Mouse (Mus musculus) ZHBTc4 (cell line): ENCODE data around the gene Dmbx1.

Experiments used
- DNase-seq: peaks from one replicate; pipeline ENCODE4 v3.0.0-alpha.2; 2011; ENCODE audit warnings: low read depth, low spot score

Gene Dmbx1

DNA sequence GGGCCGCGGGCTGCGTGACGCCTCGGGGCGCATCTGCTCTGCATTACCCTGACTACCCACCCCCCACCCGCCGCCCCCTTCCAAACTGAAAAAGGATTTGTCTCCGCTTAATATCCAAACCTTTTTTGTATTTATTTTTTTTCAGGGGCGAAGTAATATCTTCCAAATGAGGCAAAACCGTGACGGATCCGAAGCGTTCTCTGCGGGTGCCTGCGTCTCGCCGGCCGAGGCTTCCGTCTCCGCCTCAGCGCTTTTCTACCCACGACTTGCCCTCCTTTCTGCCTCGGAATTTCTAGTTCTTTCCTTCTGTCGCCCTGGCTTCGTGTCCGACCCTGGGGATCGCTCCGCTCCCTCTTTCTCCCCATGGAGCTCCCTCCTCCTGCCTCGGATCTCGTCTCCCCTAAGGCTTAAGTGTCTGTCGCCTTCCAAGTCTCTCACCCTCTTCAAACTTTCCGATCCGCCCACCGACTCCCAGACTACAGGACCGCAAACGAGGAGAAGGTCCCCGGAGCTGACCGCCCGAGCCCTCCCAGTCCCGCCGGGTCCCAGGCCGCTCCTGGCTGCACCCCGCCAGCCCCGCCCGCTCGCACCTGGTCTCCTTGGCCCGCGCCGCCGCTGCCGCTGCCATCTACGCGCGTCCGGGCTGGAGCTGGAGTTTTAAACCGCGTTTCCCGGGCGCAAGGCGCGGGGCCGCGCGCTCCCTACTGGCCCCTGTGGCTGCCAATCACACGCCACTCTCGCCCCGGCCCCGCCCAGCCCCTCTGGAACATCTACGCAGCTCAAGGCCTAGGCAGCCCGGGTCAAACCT is at the start of gene Dmbx1:
Dmbx1 (minus strand) TSS at position 632 of the 808 bp plus-strand sequence.
- DNase-seq, result peak; percentile 90

DNA sequence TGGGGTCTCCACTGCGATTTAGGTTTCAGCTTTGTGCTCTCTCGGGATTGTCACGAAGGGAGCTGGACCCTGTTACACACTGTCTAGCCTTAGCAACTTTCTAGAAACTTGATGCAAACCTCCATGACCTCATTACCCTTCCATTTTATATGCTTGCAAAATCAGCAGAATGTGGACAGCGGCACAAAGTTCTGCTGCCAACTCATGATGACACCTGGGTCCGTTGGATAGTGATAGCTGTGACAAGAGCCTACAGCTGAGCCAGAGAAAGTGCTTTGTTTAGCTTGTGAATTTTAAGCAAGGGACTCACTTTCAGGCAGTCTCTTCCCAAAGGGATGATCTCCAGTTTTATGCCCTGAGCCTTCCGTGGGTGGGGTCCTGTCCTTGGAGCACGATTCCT is 49.7 kb upstream of the Dmbx1 start:
- DNase-seq, result no peak

DNA sequence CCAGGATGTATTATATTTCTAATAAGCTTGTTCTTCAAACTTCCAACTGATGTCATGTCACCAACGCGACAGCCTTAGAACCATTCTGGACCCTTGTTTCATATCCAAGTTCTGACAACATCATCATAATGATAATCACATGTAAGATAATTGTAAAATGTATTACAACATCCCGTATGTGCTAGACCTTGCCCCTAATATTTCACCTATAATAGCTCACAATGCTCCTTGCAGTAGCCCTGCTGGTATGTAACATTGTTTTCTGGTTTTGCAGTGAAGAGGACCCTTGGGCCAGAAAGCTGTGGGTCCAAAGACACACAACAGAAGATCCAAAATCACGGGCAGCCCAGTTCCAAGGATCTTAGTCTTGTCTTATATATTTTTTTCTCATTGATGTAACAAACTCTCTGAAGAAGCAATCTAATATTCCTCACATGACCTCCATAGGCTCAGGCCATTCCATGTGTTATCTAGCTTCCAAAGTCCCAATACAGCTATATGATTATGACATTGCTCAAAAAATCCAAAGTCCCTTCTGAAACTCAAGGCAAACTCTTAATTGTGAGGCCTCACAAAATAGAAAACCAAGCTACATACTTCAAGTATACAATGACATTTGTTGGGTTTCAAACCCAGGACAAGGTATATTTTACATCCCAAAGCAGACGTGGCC is 48.3 kb upstream of the Dmbx1 start:
- no peak for DNase-seq

DNA sequence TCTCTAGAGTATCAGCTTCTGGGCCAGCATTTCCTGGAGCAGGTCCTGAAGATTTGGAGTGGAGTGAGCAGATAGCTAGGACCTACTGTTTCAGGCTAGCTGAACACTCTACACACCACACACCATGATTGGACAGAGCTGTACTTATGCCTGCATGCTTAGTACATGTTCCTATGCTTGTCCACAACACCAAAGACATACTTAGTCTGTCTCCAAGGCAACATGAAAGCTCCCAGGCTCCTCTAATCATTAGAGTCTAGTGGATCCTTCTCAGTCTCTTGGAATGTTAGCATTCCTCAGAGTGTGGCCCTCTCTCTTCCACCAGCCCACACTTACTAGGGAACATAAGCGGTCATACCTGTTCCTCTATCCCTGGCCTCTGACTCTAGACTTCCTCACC is 47.7 kb upstream of the Dmbx1 start:
- DNase-seq, result no peak

DNA sequence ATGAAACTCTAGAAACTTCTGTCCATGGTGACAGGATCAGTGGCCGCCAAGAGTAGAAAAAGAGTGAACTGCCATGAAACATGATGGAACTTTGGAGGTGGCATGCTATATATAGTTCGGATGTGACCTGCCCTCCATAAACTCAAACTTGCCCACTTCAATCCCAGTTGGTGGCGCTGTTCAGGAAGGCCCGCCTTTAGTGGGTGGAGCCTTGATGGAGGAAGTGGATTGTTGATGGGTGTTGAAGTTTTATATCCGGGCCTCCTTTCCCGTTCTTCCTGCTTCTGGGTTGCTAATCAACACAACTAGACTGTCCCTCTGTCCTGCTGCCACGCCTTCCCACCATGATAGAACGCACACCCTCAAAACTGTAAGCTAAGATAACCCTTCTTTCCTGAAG is 45.2 kb upstream of the Dmbx1 start:
- peak; percentile 82 for DNase-seq

DNA sequence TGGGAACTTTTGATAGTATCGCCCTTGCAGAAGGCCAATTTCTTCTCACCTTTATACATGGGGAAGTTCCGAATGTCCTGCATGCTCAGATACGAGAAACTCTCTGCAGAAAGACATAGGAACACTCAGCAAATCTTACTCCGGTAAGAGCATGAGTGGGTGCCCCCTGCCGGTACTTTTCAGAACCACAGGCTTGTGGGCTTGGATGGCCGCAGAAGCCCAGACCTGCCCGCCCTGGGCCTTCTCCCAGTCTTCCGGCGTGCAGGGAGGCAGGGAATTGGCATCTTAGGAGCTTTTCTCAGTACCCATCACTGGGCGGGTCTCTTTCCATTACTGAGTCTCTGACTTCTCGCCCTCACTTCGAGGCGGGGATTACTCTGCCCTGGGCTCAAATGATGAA is 44.4 kb upstream of the Dmbx1 start:
- peak; percentile 88 for DNase-seq

DNA sequence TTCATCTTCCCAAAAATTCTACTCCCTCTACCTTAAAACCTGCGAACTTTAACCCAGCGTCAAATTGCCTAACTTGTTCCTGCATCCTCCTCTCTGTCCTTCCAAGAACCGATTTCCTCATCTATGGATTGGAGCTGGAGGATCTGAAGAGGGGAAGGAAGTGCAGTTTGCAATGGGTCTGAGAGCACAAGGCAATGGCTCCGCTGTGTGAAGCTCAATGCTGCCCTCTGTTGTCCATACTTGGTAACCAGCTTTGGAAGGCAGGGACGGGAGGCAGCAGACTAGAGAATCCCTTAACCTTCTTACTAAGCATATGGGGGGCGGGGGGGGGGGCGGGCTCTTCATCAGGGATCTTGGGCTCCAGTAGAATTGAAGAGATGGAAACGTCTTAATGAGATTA is 41.0 kb upstream of the Dmbx1 start:
- peak; percentile 83 for DNase-seq

DNA sequence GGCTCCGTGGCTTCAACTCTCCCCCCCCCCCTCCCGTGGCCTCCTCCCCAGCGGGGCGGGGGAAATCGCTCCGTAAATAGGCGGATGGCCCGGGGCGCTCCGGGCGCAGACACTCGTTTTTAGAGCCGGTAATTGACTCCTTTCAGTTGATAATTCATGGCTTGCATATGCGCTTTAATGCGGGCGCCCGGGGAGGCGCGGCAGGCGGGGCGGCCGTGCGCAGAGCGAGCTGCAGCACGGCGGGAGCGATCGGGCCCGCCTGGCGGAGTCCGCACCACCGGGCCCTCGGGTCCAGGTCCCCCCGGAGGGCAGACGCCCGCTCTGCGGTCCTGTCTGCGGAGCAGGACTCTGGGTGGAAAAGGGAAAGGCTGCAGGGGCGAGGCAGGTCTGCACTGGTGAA is 39.7 kb upstream of the Dmbx1 start:
- DNase-seq, result peak; percentile 80

DNA sequence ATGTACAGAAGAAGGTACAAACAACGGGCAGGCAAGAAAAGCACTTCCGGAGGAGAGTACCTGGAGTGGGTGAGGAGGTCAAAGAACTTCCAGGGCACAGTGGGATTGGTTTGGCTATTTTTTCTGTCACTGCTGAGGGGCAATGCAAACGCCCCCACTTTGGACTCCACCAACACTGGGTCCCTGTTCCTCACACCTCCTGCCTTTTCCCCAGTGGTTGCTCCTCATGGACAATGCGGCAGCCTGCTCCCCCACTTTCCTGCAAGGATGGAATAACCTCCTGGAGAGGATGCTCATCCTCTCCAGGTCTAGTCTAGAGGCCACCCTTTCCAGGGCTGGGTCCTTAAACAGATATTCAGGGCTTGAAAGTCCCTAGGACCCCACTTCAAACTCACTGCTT is 39.2 kb upstream of the Dmbx1 start:
- DNase-seq, result no peak

DNA sequence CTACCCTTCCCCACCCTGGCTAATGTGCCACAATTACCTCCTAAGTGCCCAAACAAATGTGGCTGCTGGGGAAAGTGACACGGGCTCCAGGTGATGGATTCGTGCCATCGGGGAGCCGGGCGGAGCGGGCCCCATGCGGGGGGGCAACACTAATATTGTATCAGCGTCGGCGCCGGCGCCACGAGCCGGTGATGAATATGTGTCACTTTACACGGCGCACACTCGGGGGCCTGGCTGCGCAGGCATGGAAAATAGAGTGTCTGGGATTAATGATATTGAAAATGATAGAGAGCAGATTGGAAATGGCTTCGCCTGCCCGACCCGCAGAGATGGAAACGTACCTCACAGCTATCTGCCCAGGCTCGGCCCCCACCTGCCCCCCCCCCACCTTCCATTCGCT is 32.8 kb upstream of the Dmbx1 start:
- no peak for DNase-seq

DNA sequence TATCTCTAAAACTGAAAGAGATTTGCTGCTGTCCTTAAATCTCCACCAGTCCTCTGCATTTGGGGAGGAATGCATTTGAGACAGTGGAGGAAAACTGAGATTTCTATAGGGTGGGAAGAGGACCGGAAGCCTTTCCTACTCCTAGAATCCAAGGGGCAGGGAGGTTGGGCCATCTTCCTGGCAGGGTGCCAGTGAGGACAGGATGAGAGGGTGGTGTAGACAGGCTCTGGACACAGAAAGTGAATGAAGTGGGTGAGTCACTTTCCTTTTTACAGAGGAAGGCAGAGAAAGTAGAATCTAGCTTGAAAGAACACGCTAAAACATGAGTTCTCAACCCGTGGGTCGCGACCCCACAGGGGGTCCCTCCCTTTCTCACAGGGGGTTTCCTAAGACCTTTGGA is 24.7 kb upstream of the Dmbx1 start:
- no peak for DNase-seq

DNA sequence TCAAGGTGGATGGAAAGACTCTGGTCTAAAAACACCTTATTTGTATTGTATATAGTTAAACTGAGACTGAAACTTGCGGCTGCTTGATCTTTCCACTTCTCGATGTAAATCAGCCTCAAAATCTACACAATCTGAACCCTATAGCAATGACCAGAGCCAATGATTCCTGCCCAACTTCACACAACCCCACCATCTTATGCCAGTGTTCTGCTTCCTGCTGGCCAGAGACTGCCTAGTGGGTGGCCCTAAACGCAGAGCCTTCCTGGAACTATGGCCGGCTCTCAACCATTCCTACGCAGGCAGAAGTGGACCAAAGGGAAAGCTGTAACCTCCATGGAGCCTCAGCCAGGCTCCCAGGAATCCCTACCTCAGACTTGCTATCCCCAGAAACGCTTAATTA is 24.0 kb upstream of the Dmbx1 start:
- DNase-seq, result no peak

DNA sequence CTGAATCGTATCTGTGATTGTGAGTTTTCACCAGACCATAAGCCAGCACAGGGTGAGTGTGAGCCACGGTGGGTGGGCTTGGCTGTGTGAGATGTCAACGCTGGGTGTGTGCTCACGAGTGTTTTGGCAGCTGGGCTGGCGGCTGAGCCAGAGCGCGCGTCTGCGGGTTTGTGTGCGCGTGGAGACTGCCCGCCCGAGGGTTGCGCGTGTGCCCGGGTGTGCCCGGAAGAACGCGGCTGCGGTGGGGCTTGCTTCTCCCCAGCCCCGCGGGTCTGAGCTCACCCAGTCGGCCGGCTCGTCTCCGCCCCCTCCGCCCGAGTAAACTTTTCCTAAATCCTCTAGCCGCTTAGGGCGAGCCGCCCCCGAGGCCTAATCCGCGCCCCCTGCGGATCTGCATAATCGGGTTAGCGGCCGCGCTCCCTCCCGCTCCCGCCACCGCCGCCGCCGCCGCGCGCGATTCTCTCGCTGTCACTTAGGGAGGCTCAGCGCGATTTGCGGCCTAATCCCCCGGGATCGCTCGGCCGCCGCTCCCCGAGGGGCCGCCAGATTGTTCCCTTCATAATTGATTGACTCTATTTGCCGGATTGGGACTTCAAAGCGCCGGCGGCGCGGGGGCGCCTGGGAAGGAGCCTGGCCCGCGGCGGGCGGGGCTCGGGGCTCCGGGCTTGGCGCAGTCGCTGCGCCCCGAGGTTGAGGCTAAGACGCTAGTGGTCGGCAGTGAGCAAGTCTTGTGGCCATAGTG is 23.1 kb upstream of the Dmbx1 start:
- DNase-seq, result peak; percentile 88

DNA sequence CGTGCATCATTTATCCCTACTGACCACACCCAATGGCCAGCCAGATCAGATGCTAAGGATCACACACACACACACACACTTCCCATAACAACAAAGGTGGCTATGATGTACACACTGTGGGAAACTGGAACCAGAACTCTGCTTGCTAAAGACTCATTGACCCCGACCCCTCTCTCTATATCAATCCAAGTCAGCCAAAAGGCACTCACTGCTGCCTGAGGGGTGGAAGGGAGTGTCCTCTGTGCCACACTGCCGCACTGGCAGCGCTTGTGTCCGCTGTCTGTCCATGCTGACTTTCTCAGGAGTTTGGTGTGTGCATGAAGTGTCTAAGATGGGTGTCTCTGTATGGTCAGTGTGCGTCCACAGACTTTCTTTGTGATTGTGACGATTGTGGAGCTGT is 22.3 kb upstream of the Dmbx1 start:
- no peak for DNase-seq

DNA sequence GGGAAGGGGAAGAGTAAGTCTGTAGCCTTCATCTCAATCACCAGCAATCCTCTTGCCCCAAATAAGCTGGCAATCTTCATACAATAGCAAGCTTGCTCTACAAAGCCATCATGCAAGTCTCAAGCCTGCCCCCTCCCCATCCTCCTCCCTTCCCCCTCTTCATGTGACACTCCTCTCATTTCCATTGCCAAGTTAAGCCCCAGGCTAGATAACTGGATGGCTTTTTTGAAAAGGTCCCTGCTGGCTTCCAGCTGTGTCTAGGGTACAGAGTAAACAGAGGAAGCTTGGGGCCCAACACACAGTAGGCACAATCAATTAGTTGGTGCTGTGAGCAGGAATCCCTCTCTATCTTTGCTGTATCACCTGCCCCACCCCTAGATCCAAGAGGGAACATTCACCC is 19.8 kb upstream of the Dmbx1 start:
- peak; percentile 72 for DNase-seq

DNA sequence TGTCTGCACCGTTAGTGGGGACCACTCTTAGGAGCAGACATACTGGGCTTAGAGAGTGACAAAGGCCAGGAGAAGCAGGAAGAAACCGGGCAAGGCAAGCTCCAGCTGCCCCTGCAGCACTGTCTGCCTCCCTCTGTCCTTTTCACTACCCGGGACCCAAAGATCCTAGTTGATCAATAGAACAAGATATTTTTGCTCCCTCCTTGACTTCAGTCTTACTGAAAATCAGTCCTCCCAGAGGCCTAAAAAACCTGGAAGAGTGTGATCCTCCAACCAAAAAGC is 15.7 kb upstream of the Dmbx1 start:
- DNase-seq, result peak; percentile 39

DNA sequence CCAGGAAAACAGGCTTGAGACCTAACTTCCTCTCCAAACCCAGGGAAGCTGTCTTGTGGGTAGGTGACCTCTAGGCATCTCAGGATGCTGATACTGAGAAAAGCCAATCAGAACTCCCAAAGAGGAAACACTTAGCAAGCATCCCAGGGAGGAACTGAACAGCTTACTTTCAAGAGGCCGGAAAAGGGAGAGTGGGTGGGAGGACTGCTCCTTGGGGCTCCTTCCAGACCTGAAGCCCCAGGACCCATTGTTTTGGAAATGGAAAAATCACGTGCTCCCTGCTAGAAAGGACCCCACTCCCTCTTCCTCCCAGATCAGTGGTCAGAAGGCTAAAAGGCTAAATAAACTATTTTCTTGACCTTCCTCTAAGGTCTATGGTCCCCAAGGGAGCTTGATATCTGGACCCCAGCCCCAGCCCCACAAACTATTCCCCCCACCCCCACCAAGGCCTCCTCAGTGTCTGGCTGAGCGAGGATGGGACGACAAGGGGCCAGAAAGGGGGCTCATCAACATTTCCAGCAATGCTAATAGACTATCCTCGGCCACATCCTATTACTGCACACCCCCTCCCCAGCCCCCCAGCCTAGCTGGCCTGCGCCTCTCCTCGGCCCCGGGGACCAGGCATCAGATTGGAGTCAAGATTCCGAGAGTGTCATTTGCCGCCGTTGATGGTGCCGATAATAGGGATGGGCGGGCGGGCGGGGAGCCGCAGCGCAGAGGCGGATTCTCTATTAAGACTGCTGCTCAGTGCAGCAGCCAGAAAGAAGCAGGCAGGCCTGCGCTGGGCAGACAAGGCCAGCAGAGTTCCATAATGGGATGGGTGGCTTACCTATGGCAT is 15.1 kb upstream of the Dmbx1 start:
- DNase-seq, result peak; percentile 77

DNA sequence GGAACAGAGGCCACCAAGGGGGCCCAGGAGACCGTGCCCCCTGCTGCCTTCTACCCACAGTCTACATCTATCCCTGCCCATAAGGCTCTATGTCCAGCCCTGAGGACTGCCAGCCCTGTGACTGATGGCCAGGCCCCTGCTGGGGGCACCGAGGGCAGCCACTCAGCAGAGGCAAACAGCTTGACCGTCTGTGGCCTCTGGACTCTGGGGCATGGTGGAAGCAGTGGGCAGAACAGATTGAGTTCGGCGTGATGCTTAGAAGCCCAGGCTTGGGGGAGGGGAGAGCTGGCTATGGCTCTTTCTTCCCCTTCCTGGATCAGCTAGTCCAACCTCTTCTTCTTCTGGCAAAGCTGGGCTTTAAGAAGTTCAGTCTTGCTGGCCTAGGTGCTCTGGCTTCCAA is 13.8 kb upstream of the Dmbx1 start:
- no peak for DNase-seq

DNA sequence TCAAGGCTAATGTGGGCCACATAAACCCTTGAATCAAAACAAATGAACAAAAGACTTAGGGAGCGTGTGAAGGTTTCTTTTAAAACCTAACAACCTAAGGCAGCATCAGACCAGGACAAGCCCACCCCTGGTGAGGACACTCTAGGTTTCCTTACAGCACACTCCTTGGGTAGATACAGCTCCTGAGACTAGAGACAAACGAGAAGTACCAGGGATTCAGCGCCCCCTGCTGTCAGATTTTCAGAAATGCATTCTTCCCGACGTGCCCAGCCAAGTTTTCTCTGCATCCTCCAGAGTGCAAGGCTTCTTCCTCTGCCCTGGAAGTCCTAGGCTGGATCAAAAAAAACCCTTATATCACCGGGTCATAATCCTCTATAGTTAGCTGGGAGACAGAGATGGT is 13.0 kb upstream of the Dmbx1 start:
- DNase-seq, result peak; percentile 78

DNA sequence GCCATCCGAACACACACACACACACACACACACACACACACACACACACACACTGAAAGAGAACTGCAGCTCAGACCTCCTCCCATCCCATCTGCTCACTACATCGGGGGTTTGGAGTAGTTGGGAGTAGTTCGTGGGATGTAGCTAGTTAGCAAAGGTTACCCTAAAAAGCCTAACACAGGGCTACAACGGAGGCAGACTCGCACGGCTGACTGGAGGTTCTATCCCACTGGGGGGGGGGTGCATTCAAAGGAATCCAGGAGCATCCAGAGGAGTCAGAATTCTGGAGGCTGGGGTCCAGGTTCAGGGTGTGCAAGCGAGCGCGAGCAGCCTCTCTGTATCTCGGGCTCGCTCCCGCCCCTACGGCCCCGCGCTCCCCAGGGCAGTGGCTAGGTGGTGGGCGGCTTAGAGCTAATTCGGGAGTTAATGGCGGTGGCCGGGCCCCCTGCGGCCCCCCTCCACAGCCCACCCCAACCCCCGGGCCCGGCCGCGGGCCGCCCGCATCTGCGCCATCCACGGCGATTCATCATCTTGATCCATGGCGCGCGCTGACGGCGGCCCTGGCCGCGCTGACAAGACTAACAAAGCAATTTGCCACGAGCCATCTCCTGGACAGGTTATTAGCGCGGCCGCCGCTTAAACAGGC is 4.1 kb upstream of the Dmbx1 start:
- DNase-seq, result peak; percentile 29

DNA sequence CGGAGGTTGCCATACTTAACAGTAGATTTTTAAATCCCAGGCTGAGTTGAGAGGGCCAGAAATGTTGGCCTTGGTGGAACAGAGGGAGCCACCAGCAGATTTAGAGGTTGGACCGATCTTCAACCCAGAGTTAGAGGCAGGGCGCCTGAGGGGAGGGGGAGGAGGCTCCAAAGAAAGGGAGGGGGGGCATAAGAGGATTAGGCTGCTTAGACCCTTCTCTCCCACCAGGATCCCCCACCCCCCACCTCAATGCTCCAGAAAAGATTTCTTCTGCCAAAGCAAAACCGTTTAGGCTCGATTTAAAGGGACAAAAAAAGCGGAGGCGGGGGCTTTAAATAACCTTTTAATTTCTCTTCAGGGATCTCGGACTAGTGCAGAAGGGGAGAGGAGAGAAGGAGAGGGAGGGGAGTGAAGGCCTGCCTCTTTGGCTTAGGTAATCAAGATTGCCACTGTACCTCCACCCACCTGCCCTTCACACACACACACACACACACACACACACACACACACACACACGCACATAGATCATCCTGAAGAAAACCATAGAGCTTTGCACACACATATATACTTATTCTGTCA is 1.6 kb upstream of the Dmbx1 start:
- no peak for DNase-seq
